Mouse (Mus musculus): Measurements from ENCODE around the gene Arhgdia. TPM values are rescaled to one million over a fixed set of nuclear protein-coding genes. Genes with fewer than 3 reads are reported as not detected.

Arhgdia gene
- polyA plus RNA-seq, 1 experiment from 2014 or later, result 742 TPM

- peaks cover 81% of the 10 kb centered on the region for H3K36me3 ChIP-seq
- DNase-seq (ENCODE audit: low spot score), result no peak
Observed at GRCm38 (mm10) chr11:120582268-120582981, 1.0 kb upstream of the Arhgdia start.

GRCm38 (mm10) chr11:120580871-120581331 is 523 bp downstream of the Arhgdia start:
- peak; percentile 64 for DNase-seq (ENCODE audit: low spot score)
- under 1% methylated on average over 33 of the region's 44 CpGs for WGBS
- peaks cover 78% of the 10 kb centered on the region for H3K36me3 ChIP-seq
- peak overlapping the region; percentile 90 for H3K4me3 ChIP-seq
- peak overlapping the region; percentile 97 for H3K27ac ChIP-seq
- peaks cover 42% of the 10 kb centered on the region for H3K4me1 ChIP-seq
- H3K9me3 ChIP-seq (replicated peaks), result 0 out of 2 replicates have a peak, but pooled peaks cover 2% of the 10 kb centered on the region
- no peaks in the 10 kb centered on the region for H3K27me3 ChIP-seq (ENCODE audit: low read depth, poor library complexity, severe bottlenecking)

More at GRCm38 (mm10) chr11:120582268-120582981, 1.0 kb upstream of the Arhgdia start:
- H3K27ac ChIP-seq, result peak overlapping the region; percentile 97
- H3K9me3 ChIP-seq (replicated peaks), result 0 out of 2 replicates have a peak, but pooled peaks cover 2% of the 10 kb centered on the region
- H3K4me1 ChIP-seq, result peaks cover 42% of the 10 kb centered on the region
- WGBS, result 75% methylated on average over 8 of the region's 8 CpGs
- H3K4me3 ChIP-seq, result peak overlapping the region; percentile 90
- H3K27me3 ChIP-seq (ENCODE audit: low read depth, poor library complexity, severe bottlenecking), result no peaks in the 10 kb centered on the region

- WGBS, result 69% methylated on average over 7 of the region's 7 CpGs
- no peak for DNase-seq (ENCODE audit: low spot score)
- H3K36me3 ChIP-seq, result peaks cover 70% of the 10 kb centered on the region
- H3K4me1 ChIP-seq, result peaks cover 42% of the 10 kb centered on the region
- H3K4me3 ChIP-seq, result peak overlapping the region; percentile 90
- H3K9me3 ChIP-seq (replicated peaks), result 0 out of 2 replicates have a peak, but pooled peaks cover 2% of the 10 kb centered on the region
- H3K27ac ChIP-seq, result peak overlapping the region; percentile 97
- H3K27me3 ChIP-seq (ENCODE audit: low read depth, poor library complexity, severe bottlenecking), result no peaks in the 10 kb centered on the region
Observed at GRCm38 (mm10) chr11:120580190-120580589, 1.2 kb downstream of the Arhgdia start.

GRCm38 (mm10) chr11:120579316-120580107 is 1.9 kb downstream of the Arhgdia start:
- peaks cover 64% of the 10 kb centered on the region for H3K36me3 ChIP-seq
- no peaks in the 10 kb centered on the region for H3K27me3 ChIP-seq (ENCODE audit: low read depth, poor library complexity, severe bottlenecking)
- 0 out of 2 replicates have a peak, but pooled peaks cover 2% of the 10 kb centered on the region for H3K9me3 ChIP-seq (replicated peaks)
- H3K4me1 ChIP-seq, result peaks cover 45% of the 10 kb centered on the region
- peak overlapping the region; percentile 90 for H3K4me3 ChIP-seq
- WGBS, result 64% methylated on average over 15 of the region's 15 CpGs
- DNase-seq (ENCODE audit: low spot score), result peak; percentile 89
- peak overlapping the region; percentile 54; the same call in 1 of the 2 replicates for H3K27ac ChIP-seq

- WGBS, result 79% methylated on average over 11 of the region's 11 CpGs
- H3K27ac ChIP-seq, result peak overlapping the region; percentile 54; the same call in 1 of the 2 replicates
- peaks cover 56% of the 10 kb centered on the region for H3K36me3 ChIP-seq
- H3K27me3 ChIP-seq (ENCODE audit: low read depth, poor library complexity, severe bottlenecking), result no peaks in the 10 kb centered on the region
- DNase-seq (ENCODE audit: low spot score), result no peak
- H3K4me1 ChIP-seq, result peaks cover 52% of the 10 kb centered on the region
- no peaks in the 10 kb centered on the region for H3K9me3 ChIP-seq (replicated peaks)
- H3K4me3 ChIP-seq, result peak overlapping the region; percentile 90; the same call in 1 of the 2 replicates
Observed at GRCm38 (mm10) chr11:120578694-120579243, 2.7 kb downstream of the Arhgdia start.

- H3K27ac ChIP-seq, result 0 out of 2 replicates have a peak overlapping the region, but pooled peaks have one; percentile 11
- 0 out of 2 replicates have a peak overlapping the region, but pooled peaks have one; percentile 90 for H3K4me3 ChIP-seq
- 81% methylated on average over 10 of the region's 10 CpGs for WGBS
Observed at GRCm38 (mm10) chr11:120578024-120578693, 3.3 kb downstream of the Arhgdia start.

GRCm38 (mm10) chr11:120577211-120578023 is 4.0 kb downstream of the Arhgdia start:
- Histone ChIP-seq H3K4me1 (peaks cover 51% of the 10 kb centered on the region), H3K4me3 (0 out of 2 replicates have a peak overlapping the region, but pooled peaks have one; percentile 9), H3K27ac (no peak overlapping the region), H3K27me3 (ENCODE audit: low read depth, poor library complexity, severe bottlenecking) (no peaks in the 10 kb centered on the region), H3K36me3 (peaks cover 46% of the 10 kb centered on the region), H3K9me3 (replicated peaks) (no peaks in the 10 kb centered on the region)
- 87% methylated on average over 7 of the region's 7 CpGs for WGBS
- DNase-seq (ENCODE audit: low spot score), result no peak

More at GRCm38 (mm10) chr11:120578024-120578693, 3.3 kb downstream of the Arhgdia start:
- no peak for DNase-seq (ENCODE audit: low spot score)
- no peaks in the 10 kb centered on the region for H3K27me3 ChIP-seq (ENCODE audit: low read depth, poor library complexity, severe bottlenecking)
- peaks cover 51% of the 10 kb centered on the region for H3K36me3 ChIP-seq
- peaks cover 52% of the 10 kb centered on the region for H3K4me1 ChIP-seq
- no peaks in the 10 kb centered on the region for H3K9me3 ChIP-seq (replicated peaks)

- 81% methylated on average over 3 of the region's 3 CpGs for WGBS
- H3K27me3 ChIP-seq (ENCODE audit: low read depth, poor library complexity, severe bottlenecking), result no peaks in the 10 kb centered on the region
- H3K9me3 ChIP-seq (replicated peaks), result no peaks in the 10 kb centered on the region
- no peak overlapping the region; the same call in 1 of the 2 replicates for H3K27ac ChIP-seq
- peaks cover 48% of the 10 kb centered on the region for H3K4me1 ChIP-seq
- 0 out of 2 replicates have a peak overlapping the region, but pooled peaks have one; percentile 9 for H3K4me3 ChIP-seq
- peaks cover 43% of the 10 kb centered on the region for H3K36me3 ChIP-seq
- no peak for DNase-seq (ENCODE audit: low spot score)
Observed at GRCm38 (mm10) chr11:120576365-120576981, 5.0 kb downstream of the Arhgdia start.

- no peak for DNase-seq (ENCODE audit: low spot score)
- Histone ChIP-seq H3K36me3 (peaks cover 48% of the 10 kb centered on the region), H3K9me3 (replicated peaks) (no peaks in the 10 kb centered on the region), H3K27me3 (ENCODE audit: low read depth, poor library complexity, severe bottlenecking) (no peaks in the 10 kb centered on the region), H3K27ac (no peak overlapping the region), H3K4me1 (peaks cover 52% of the 10 kb centered on the region), H3K4me3 (no peak overlapping the region)
Observed at GRCm38 (mm10) chr11:120575940-120576339, 5.5 kb downstream of the Arhgdia start.

GRCm38 (mm10) chr11:120575046-120575445 is 6.4 kb downstream of the Arhgdia start:
- Histone ChIP-seq H3K4me3 (0 out of 2 replicates have a peak overlapping the region, but pooled peaks have one; percentile 100), H3K9me3 (replicated peaks) (no peaks in the 10 kb centered on the region), H3K4me1 (peaks cover 45% of the 10 kb centered on the region), H3K27me3 (ENCODE audit: low read depth, poor library complexity, severe bottlenecking) (no peaks in the 10 kb centered on the region), H3K27ac (no peak overlapping the region), H3K36me3 (peaks cover 55% of the 10 kb centered on the region)
- DNase-seq (ENCODE audit: low spot score), result no peak
- WGBS, result 86% methylated on average over 2 of the region's 2 CpGs

GRCm38 (mm10) chr11:120574278-120574600 is 7.2 kb downstream of the Arhgdia start:
- WGBS, result 62% methylated on average over 5 of the region's 5 CpGs
- Histone ChIP-seq H3K4me1 (peaks cover 37% of the 10 kb centered on the region), H3K9me3 (replicated peaks) (no peaks in the 10 kb centered on the region), H3K4me3 (peak overlapping the region; percentile 100), H3K27me3 (ENCODE audit: low read depth, poor library complexity, severe bottlenecking) (no peaks in the 10 kb centered on the region), H3K27ac (peak overlapping the region; percentile 94), H3K36me3 (peaks cover 55% of the 10 kb centered on the region)
- no peak for DNase-seq (ENCODE audit: low spot score)
